Mouse (Mus musculus): ENCODE data around the gene Klra7. TPM values are rescaled to one million over a fixed set of nuclear protein-coding genes. Genes with fewer than 3 reads are reported as not detected.

Klra7 gene
- polyA plus RNA-seq, 1 experiment from 2014 or later: not detected

Other genes with a start within 250 kb of the Klra7 start
- gene Klra6, start 206.4 kb downstream of the Klra7 start, polyA plus RNA-seq (2014; fragmentation: Nextera tagmentation; extraction: Ambion mirVana): not detected in 2 replicates
- not detected in 2 replicates for gene Klra4, start 166.1 kb downstream of the Klra7 start, polyA plus RNA-seq (2014; fragmentation: Nextera tagmentation; extraction: Ambion mirVana)
- not detected in 2 replicates for gene Klra8, start 103.4 kb downstream of the Klra7 start, polyA plus RNA-seq (2014; fragmentation: Nextera tagmentation; extraction: Ambion mirVana)
- not detected in 2 replicates for gene Klra9, start 40.2 kb downstream of the Klra7 start, polyA plus RNA-seq (2014; fragmentation: Nextera tagmentation; extraction: Ambion mirVana)
- gene Klra10, start 48.6 kb upstream of the Klra7 start, polyA plus RNA-seq (2014; fragmentation: Nextera tagmentation; extraction: Ambion mirVana): not detected in 2 replicates
- not detected in 2 replicates for gene Klra3, start 104.3 kb upstream of the Klra7 start, polyA plus RNA-seq (2014; fragmentation: Nextera tagmentation; extraction: Ambion mirVana)
- gene Klra1, start 153.6 kb upstream of the Klra7 start, polyA plus RNA-seq (2014; fragmentation: Nextera tagmentation; extraction: Ambion mirVana): not detected in 2 replicates